Mouse (Mus musculus): Measurements from ENCODE around the gene Ssh3. TPM values are rescaled to one million over a fixed set of nuclear protein-coding genes. Genes with fewer than 3 reads are reported as not detected.
"Not testable (repeated sequence)": the region's sequence is repeated elsewhere in the genome, so short reads cannot be mapped to it uniquely, and the experiment has no call there.

The Ssh3 gene
- total and polyA plus RNA-seq, 2 experiments from 2014 or later = 18.9 to 69.6 TPM

DNA sequence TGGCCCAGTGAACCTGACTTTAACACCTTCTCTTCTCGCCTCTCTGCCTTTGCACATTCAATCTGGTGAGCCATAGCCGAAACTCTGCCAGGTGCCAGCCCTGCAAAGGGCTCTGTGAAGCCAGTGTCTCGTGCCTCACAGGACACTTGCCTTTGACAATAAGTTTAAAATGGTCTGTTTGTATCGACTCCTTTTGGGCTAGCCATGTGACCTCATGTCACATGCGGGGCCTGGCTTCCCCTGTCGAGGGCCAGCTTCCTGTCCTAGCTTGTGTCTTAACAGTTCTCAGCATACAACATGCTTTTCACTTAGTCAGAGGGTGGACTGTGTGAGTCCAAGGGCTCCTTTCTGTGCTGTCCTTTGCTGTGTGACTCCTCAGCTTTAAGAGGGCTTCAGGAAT, 6.2 kb downstream of the Ssh3 start:
- no peaks in the 10 kb centered on the region for H3K36me3 ChIP-seq (ENCODE audit: insufficient read depth, low read length)
- no peak for TF ChIP-seq CTCF (IDR thresholded peaks at IDR 0.05; ENCODE audit: low read depth)
- WGBS = 75% methylated on average over 6 of the region's 6 CpGs
- H3K4me2 ChIP-seq (ENCODE audit: low read depth, low read length) = no peak overlapping the region
- H3K9ac ChIP-seq (replicated peaks; ENCODE audit: low read length) = no peak overlapping the region
- H3K4me1 ChIP-seq (ENCODE audit: insufficient read depth, low read length) = no peaks in the 10 kb centered on the region
- H3K9me3 ChIP-seq (ENCODE audit: low read length) = no peaks in the 10 kb centered on the region
- DNase-seq (ENCODE audit: low spot score) (no peak), ATAC-seq (no peak)
- H3K4me3 ChIP-seq (ENCODE audit: low read length) = no peak overlapping the region
- H3K27ac ChIP-seq = no peak overlapping the region
- no peaks in the 10 kb centered on the region for H3K27me3 ChIP-seq (ENCODE audit: insufficient read depth, low read length)

DNA sequence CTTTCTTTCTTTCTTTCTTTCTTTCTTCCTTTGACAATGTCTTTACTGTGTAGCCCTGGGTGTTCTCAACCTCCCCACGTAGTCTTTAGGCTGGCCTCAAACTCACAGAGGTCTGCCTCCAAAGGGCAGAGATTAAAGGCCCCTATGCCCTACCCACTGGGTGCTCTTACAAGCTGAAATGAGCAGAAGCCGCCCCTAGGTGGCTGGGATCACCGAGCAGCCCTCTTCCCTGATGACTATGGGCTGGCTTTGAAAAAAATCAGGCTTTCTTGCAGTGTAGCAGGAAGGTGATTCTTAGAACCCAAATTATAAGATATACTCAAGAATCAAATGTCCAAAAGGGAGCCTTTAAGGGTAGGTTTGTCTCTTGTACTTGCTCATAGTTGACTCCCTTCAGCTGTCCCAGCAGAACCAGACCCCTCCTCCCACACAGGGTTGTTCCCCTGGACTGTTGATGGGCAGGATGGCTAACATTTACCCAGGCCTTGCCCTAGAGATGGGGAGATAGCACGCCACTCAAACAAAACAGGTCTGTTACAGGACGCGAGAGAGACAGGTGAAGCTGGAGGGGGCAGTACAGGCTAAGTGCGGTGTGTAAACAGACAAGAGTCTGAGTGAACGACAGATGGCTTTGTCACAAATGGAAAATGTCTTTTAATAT, 7.8 kb downstream of the Ssh3 start:
- Histone ChIP-seq H3K4me1 (ENCODE audit: insufficient read depth, low read length) (no peaks in the 10 kb centered on the region), H3K9ac (replicated peaks; ENCODE audit: low read length) (no peak overlapping the region), H3K27ac (no peak overlapping the region), H3K9me3 (ENCODE audit: low read length) (no peaks in the 10 kb centered on the region), H3K27me3 (ENCODE audit: insufficient read depth, low read length) (no peaks in the 10 kb centered on the region), H3K4me3 (ENCODE audit: low read length) (no peak overlapping the region), H3K4me2 (ENCODE audit: low read depth, low read length) (no peak overlapping the region), H3K36me3 (ENCODE audit: insufficient read depth, low read length) (no peaks in the 10 kb centered on the region)
- 61% methylated on average over 8 of the region's 8 CpGs for WGBS
- DNase-seq (ENCODE audit: low spot score) = peak; percentile 22
- no peak for ATAC-seq
- peak; percentile 18; the same call in 1 of the 2 replicates for TF ChIP-seq CTCF (IDR thresholded peaks at IDR 0.05; ENCODE audit: low read depth)

DNA sequence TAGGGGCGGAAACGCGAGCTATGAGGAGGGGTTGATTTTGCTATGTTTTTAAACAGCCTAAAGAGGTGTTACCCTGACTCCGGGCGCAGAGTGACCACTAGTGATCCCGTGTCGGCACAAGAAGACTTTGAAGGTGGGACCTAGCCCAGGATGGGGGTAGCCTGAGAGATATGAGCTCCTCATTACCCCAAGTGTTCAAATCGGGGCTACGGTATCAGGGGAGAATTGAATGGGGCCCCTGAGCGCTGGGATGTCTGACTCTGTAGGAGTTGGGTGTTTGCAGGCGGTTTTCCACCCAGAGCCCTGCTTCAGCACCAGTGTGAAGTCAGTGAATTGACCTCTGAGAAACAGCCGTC, 11.1 kb downstream of the Ssh3 start:
- peak overlapping the region; percentile 69 for H3K4me3 ChIP-seq (ENCODE audit: low read length)
- DNase-seq (ENCODE audit: low spot score) = no peak
- no peak for TF ChIP-seq CTCF (IDR thresholded peaks at IDR 0.05; ENCODE audit: low read depth)
- WGBS = 14% methylated on average over 12 of the region's 12 CpGs
- no peaks in the 10 kb centered on the region for H3K4me1 ChIP-seq (ENCODE audit: insufficient read depth, low read length)
- H3K4me2 ChIP-seq (ENCODE audit: low read depth, low read length) = peak overlapping the region; percentile 94
- H3K27me3 ChIP-seq (ENCODE audit: insufficient read depth, low read length) = no peaks in the 10 kb centered on the region
- H3K27ac ChIP-seq = 0 out of 2 replicates have a peak overlapping the region, but pooled peaks have one; percentile 26
- no peaks in the 10 kb centered on the region for H3K9me3 ChIP-seq (ENCODE audit: low read length)
- no peaks in the 10 kb centered on the region for H3K36me3 ChIP-seq (ENCODE audit: insufficient read depth, low read length)
- peak; percentile 60 for ATAC-seq
- H3K9ac ChIP-seq (replicated peaks; ENCODE audit: low read length) = peak overlapping the region; percentile 47

DNA sequence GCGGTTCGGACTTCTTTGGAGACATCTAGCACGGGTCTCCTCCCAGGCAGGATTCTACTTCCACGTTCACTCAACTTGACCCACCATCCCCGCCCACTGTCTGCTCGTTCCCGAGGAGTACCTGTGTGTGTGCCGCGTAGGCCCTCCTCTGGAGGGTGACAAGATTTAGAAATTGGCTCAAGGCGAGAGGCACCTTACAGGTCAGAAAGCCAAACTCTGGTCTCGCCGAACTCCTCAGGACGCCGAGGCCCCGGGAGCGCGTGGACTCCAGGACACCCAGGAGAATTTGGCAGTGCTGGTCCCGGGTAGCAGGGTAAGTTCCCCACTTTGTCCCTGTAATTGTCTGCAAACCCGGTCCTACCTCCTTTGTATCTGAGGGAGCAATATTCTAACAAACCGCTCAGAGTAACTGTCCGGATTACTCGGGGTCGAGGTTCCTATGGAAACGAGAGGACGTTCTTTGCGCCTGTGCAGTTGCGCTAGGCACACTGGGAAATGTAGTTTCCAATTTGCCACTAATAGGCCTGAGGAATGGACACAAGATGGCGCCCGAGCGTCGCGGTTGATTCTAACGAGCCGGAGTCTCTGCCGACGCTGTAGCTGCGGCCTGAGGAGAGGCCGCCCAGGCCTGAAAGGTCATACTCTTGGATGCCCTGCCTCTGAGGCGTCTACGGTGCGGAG, 11.6 kb downstream of the Ssh3 start:
- H3K4me1 ChIP-seq (ENCODE audit: insufficient read depth, low read length) = no peaks in the 10 kb centered on the region
- DNase-seq (ENCODE audit: low spot score) = peak; percentile 99
- peak overlapping the region; percentile 38; the same call in 1 of the 2 replicates for H3K27ac ChIP-seq
- H3K36me3 ChIP-seq (ENCODE audit: insufficient read depth, low read length) = no peaks in the 10 kb centered on the region
- H3K4me2 ChIP-seq (ENCODE audit: low read depth, low read length) = peak overlapping the region; percentile 94
- WGBS = 1% methylated on average over 41 of the region's 41 CpGs
- H3K9me3 ChIP-seq (ENCODE audit: low read length) = no peaks in the 10 kb centered on the region
- H3K4me3 ChIP-seq (ENCODE audit: low read length) = peak overlapping the region; percentile 69
- TF ChIP-seq CTCF (IDR thresholded peaks at IDR 0.05; ENCODE audit: low read depth) = peak; percentile 95
- peak overlapping the region; percentile 61 for H3K9ac ChIP-seq (replicated peaks; ENCODE audit: low read length)
- peak; percentile 91 for ATAC-seq
- H3K27me3 ChIP-seq (ENCODE audit: insufficient read depth, low read length) = no peaks in the 10 kb centered on the region

DNA sequence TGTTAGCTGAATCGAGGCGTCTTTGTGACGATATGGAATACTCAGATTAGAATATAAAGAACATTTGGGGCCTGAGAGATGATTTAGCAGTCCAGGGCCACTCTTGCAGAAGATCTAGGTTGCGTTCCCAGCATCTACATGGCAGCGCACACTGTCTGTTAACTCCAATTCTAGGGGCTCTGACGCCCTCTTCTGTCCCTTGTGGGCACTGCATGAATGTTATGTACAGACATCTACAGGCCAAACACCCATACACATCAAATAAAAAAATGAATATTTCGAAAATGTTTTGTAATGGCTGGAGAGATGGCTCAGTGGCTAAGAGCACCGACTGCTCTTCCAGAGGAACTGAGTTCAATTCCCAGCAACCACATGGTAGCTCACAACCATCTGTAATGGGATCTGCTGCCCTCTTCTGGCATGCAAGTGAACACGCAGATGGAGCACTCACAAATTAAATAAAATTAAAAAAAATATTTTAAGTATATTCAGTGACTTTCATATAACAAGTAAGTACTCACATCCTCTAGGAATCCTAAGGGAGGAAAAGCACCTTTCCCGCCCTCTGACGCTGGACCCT, 13.3 kb downstream of the Ssh3 start:
- DNase-seq (ENCODE audit: low spot score) = no peak
- peak; percentile 47 for TF ChIP-seq CTCF (IDR thresholded peaks at IDR 0.05; ENCODE audit: low read depth)
- no peaks in the 10 kb centered on the region for H3K27me3 ChIP-seq (ENCODE audit: insufficient read depth, low read length)
- no peak overlapping the region for H3K9ac ChIP-seq (replicated peaks; ENCODE audit: low read length)
- no peak overlapping the region for H3K27ac ChIP-seq
- H3K36me3 ChIP-seq (ENCODE audit: insufficient read depth, low read length) = no peaks in the 10 kb centered on the region
- H3K4me2 ChIP-seq (ENCODE audit: low read depth, low read length) = no peak overlapping the region
- no peaks in the 10 kb centered on the region for H3K4me1 ChIP-seq (ENCODE audit: insufficient read depth, low read length)
- H3K9me3 ChIP-seq (ENCODE audit: low read length) = no peaks in the 10 kb centered on the region
- no peak for ATAC-seq
- H3K4me3 ChIP-seq (ENCODE audit: low read length) = no peak overlapping the region
- WGBS = 73% methylated on average over 11 of the region's 11 CpGs

DNA sequence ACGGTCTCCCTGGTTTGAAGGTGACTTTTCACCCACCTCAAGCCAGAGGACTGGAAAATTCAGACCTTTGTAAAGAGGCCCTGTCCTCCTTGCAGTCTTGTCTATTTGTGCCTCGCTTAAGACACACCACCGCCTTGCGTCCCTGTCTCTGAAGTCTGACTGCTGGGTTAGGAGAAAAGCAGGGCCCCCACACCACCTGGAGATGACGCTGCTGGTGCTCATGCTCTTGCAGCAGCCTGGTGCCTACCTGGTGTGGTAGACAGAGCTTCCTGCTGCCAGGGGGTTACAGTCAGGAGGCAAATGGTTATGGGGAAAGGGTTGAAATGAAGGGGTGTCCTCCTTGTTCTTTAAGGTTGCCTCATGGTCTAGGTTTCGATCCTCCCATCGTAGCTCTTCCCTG, 14.8 kb downstream of the Ssh3 start:
- Histone ChIP-seq H3K4me2 (ENCODE audit: low read depth, low read length) (no peak overlapping the region), H3K27me3 (ENCODE audit: insufficient read depth, low read length) (no peaks in the 10 kb centered on the region), H3K9me3 (ENCODE audit: low read length) (no peaks in the 10 kb centered on the region), H3K4me3 (ENCODE audit: low read length) (no peak overlapping the region), H3K4me1 (ENCODE audit: insufficient read depth, low read length) (no peaks in the 10 kb centered on the region), H3K9ac (replicated peaks; ENCODE audit: low read length) (no peak overlapping the region), H3K27ac (no peak overlapping the region), H3K36me3 (ENCODE audit: insufficient read depth, low read length) (no peaks in the 10 kb centered on the region)
- DNase-seq (ENCODE audit: low spot score) (no peak), ATAC-seq (no peak)
- 89% methylated on average over 7 of the region's 7 CpGs for WGBS
- no peak for TF ChIP-seq CTCF (IDR thresholded peaks at IDR 0.05; ENCODE audit: low read depth)

DNA sequence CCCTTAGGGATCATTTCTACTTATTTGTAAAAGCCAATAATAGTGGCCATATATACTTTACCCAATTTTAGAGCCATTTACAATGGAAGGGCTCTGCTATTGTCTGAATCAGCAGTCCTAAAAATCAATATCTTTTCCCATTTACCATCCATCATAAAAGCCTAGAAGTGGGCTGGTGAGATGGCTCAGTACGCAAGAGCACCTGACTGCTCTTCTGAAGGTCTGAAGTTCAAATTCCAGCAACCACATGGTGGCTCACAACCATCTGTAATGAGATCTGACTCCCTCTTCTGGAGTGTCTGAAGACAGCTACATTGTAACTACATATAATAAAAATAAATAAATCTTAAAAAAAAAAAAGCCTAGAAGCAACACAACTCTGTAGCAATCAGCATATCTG, 20.3 kb downstream of the Ssh3 start:
- ATAC-seq; H3K27me3 ChIP-seq (ENCODE audit: insufficient read depth, low read length); H3K4me1 ChIP-seq (ENCODE audit: insufficient read depth, low read length); H3K4me3 ChIP-seq (ENCODE audit: low read length); H3K27ac ChIP-seq; H3K36me3 ChIP-seq (ENCODE audit: insufficient read depth, low read length); H3K9ac ChIP-seq (replicated peaks; ENCODE audit: low read length); H3K9me3 ChIP-seq (ENCODE audit: low read length); H3K4me2 ChIP-seq (ENCODE audit: low read depth, low read length); DNase-seq (ENCODE audit: low spot score): not testable (repeated sequence)
- 73% methylated on average over 1 of the region's 1 CpGs for WGBS

Measured in hindbrain, postnatal 0 days (tissue).